Mouse (Mus musculus): ENCODE measurements around the gene Ccdc13. TPM values are rescaled to one million over a fixed set of nuclear protein-coding genes. Genes with fewer than 3 reads are reported as not detected.
A peak's percentile ranks its signal among the peaks of the same experiment; 100 is the strongest.

Gene Ccdc13
- polyA plus RNA-seq, 1 experiment from 2014 or later = 0.08 TPM

DNA sequence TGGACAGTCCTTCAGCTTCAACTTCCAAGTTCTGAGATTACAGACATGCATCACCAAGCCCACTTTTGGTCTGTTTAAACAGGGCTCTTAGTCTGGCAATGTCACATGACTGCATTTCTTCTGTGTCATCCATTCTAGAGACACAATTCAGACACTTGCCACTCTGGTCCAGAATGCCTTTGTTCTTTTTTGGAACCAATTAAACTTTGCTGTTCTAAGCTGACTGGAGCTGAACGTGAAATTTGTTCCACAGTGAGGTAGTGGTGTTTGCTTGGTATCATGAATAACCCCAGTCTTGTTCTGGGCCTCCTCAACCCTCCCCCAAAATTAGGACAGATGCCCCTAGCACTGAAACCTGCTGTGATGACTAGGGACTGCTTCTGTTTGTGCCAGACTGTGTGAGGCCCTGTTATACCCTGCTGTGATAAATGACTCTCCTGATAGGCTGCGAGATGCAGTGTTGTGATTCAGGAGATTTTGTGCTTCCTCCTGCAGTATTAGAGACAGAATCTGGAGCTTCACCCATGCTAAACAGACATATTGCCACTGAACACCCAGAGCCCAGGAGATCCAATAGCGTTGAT is 26.3 kb upstream of the Ccdc13 start:
- no peak for ATAC-seq (ENCODE audit: insufficient number of reproducible peaks, low FRiP score)
- Histone ChIP-seq H3K4me3 (no peak overlapping the region), H3K27me3 (replicated peaks) (no peaks in the 10 kb centered on the region), H3K36me3 (no peaks in the 10 kb centered on the region), H3K27ac (ENCODE audit: poor library complexity, severe bottlenecking) (no peak overlapping the region), H3K9ac (no peak overlapping the region), H3K9me3 (replicated peaks) (no peaks in the 10 kb centered on the region), H3K4me2 (no peak overlapping the region), H3K4me1 (replicated peaks) (0 out of 2 replicates have a peak, but pooled peaks cover 6% of the 10 kb centered on the region)
- 46% methylated on average over 3 of the region's 3 CpGs for WGBS

DNA sequence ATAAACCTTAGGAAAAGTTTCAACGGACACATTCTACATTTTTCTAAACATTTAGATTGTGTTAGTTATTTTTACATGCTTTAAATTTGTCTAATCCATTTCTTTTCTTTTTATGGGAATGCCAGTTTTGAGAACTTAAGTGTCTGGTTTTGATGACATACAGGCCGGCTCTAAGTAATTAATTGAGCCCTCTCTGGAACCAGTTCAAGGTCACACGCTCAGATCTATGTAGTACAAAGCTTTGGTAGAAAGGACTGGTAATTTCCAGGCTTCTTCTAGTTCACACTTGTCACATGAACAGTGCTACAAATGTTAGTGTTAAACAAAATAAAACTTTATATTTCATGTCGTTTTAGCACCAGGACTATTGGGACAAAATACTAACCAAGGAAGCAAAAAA is 25.6 kb upstream of the Ccdc13 start:
- Histone ChIP-seq H3K27me3 (replicated peaks) (no peaks in the 10 kb centered on the region), H3K36me3 (no peaks in the 10 kb centered on the region), H3K9me3 (replicated peaks) (no peaks in the 10 kb centered on the region), H3K4me3 (no peak overlapping the region), H3K9ac (no peak overlapping the region), H3K27ac (ENCODE audit: poor library complexity, severe bottlenecking) (no peak overlapping the region), H3K4me2 (no peak overlapping the region), H3K4me1 (replicated peaks) (0 out of 2 replicates have a peak, but pooled peaks cover 6% of the 10 kb centered on the region)
- no peak for ATAC-seq (ENCODE audit: insufficient number of reproducible peaks, low FRiP score)
- WGBS = 65% methylated on average over 4 of the region's 4 CpGs

DNA sequence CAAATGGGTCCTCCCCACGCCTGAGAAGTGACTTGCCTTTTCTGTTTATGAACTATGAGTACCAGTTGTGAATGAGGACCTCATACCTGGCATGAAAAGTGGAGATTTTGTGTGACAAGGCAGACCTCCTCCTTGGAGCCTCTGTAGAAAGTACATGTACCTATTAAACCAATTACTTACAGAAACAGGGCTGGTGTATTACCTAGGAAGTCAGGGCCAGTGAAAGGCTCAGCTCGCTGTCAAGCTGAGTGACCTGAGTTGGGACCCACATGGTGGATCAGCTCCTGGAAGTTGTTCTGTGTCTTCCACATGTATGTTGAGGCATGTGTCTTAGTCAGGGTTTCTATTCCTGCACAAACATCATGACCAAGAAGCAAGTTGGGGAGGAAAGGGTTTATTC is 21.7 kb upstream of the Ccdc13 start:
- WGBS = 85% methylated on average over 2 of the region's 2 CpGs

DNA sequence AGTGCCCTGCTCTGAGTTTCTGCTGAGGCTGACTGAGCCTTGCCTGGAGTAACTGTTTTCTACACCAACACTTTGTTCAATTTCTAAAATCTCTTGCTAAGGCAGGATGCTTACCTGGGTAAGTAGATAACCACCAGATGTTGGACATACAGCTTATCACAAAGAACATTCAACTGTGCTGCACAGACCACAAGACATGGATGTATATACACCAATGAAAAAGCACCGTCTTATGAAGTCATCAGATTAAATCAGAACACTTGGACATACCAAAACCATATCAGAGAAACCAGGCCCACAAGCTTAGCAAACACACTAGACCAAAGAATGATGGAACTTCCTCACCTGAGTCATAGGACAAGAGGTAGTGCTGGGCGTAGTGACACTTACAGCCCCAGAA is 20.1 kb upstream of the Ccdc13 start:
- no peak overlapping the region for H3K27ac ChIP-seq (ENCODE audit: poor library complexity, severe bottlenecking)
- 87% methylated on average over 2 of the region's 2 CpGs for WGBS
- H3K9ac ChIP-seq = no peak overlapping the region
- peaks cover 4% of the 10 kb centered on the region; the same call in 1 of the 2 replicates for H3K36me3 ChIP-seq
- ATAC-seq (ENCODE audit: insufficient number of reproducible peaks, low FRiP score) = no peak
- no peak overlapping the region for H3K4me3 ChIP-seq
- no peaks in the 10 kb centered on the region for H3K9me3 ChIP-seq (replicated peaks)
- H3K4me2 ChIP-seq = no peak overlapping the region
- 0 out of 2 replicates have a peak, but pooled peaks cover 4% of the 10 kb centered on the region for H3K4me1 ChIP-seq (replicated peaks)
- H3K27me3 ChIP-seq (replicated peaks) = no peaks in the 10 kb centered on the region

More for the DNA sequence above, 21.7 kb upstream of the Ccdc13 start:
- no peak overlapping the region for H3K4me3 ChIP-seq
- peaks cover 4% of the 10 kb centered on the region; the same call in 1 of the 2 replicates for H3K36me3 ChIP-seq
- no peak overlapping the region for H3K4me2 ChIP-seq
- H3K27ac ChIP-seq (ENCODE audit: poor library complexity, severe bottlenecking) = no peak overlapping the region
- no peak overlapping the region for H3K9ac ChIP-seq
- no peaks in the 10 kb centered on the region for H3K9me3 ChIP-seq (replicated peaks)
- no peaks in the 10 kb centered on the region for H3K27me3 ChIP-seq (replicated peaks)
- no peak for ATAC-seq (ENCODE audit: insufficient number of reproducible peaks, low FRiP score)
- 0 out of 2 replicates have a peak, but pooled peaks cover 10% of the 10 kb centered on the region for H3K4me1 ChIP-seq (replicated peaks)

DNA sequence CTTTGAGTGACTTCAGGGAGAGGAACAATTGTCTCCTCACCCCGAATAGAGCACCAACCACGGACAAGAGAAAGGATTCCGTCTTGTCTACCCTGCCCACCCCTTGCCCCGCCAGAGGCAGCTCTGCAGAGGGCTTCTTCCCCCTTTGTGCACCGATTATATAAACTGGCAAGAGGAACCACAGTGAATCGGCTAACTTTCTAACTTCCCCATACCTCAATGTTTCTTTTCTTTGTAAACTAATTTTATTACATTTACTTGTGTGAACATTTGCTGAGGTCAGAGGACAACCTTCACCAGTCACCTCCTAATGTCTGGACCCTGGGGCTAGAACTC is 18.9 kb upstream of the Ccdc13 start, which contains the start of gene Higd1a:
Higd1a (minus strand) TSS at position 210 of the 336 bp plus-strand sequence.
- H3K4me2 ChIP-seq = peak within 1 kb of the TSS; percentile 85
- no peaks in the 10 kb centered on the region for H3K27me3 ChIP-seq (replicated peaks)
- H3K9me3 ChIP-seq (replicated peaks) = no peaks in the 10 kb centered on the region
- peak within 1 kb of the TSS; percentile 76 for H3K4me3 ChIP-seq
- H3K9ac ChIP-seq = peak within 1 kb of the TSS; percentile 90
- 19% methylated on average over 6 of the region's 6 CpGs for WGBS
- ATAC-seq (ENCODE audit: insufficient number of reproducible peaks, low FRiP score) = no peak
- peak within 1 kb of the TSS; percentile 98 for H3K27ac ChIP-seq (ENCODE audit: poor library complexity, severe bottlenecking)
- H3K4me1 ChIP-seq (replicated peaks) = 0 out of 2 replicates have a peak, but pooled peaks cover 4% of the 10 kb centered on the region
- H3K36me3 ChIP-seq = peaks cover 11% of the 10 kb centered on the region

DNA sequence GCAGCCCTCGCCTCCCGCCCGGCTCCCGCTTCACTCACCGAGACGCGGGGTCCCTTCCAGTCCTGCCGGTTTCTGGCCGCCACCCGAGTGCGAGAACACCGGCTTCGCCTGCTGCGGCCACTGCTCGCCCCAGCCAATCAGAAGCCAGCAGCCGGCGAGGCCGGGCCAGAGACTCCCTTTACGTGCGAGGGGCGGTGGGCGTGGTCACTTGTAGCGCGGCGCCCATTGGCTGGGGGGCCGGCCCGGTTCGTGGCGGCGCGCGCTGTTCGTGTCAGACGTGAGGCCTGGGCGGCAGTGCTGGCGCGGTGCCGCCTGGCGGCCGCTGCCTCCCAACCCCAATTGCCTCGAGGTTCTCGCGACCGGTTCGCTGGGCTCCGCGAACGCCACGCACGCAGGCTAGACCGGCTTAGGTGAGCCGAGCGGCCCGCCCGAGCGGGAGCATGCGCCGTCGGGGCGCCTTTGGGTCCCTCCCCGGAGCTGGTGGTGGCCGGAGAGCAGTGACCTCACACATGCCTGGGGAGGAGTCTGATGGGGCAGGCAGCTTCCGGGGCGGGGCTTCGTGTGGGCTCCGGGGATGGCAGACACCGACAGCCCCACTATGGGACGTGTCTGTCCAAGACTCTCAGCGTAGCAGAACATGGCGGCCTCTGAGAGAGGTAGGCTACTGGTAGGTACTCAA is 18.4 kb upstream of the Ccdc13 start:
- Histone ChIP-seq H3K4me3 (peak overlapping the region; percentile 76), H3K4me2 (peak overlapping the region; percentile 85), H3K27me3 (replicated peaks) (no peaks in the 10 kb centered on the region), H3K36me3 (peaks cover 11% of the 10 kb centered on the region), H3K9ac (peak overlapping the region; percentile 90), H3K4me1 (replicated peaks) (0 out of 2 replicates have a peak, but pooled peaks cover 4% of the 10 kb centered on the region), H3K27ac (ENCODE audit: poor library complexity, severe bottlenecking) (peak overlapping the region; percentile 98), H3K9me3 (replicated peaks) (no peaks in the 10 kb centered on the region)
- WGBS = under 1% methylated on average over 70 of the region's 70 CpGs
- peak; percentile 99 for ATAC-seq (ENCODE audit: insufficient number of reproducible peaks, low FRiP score)

DNA sequence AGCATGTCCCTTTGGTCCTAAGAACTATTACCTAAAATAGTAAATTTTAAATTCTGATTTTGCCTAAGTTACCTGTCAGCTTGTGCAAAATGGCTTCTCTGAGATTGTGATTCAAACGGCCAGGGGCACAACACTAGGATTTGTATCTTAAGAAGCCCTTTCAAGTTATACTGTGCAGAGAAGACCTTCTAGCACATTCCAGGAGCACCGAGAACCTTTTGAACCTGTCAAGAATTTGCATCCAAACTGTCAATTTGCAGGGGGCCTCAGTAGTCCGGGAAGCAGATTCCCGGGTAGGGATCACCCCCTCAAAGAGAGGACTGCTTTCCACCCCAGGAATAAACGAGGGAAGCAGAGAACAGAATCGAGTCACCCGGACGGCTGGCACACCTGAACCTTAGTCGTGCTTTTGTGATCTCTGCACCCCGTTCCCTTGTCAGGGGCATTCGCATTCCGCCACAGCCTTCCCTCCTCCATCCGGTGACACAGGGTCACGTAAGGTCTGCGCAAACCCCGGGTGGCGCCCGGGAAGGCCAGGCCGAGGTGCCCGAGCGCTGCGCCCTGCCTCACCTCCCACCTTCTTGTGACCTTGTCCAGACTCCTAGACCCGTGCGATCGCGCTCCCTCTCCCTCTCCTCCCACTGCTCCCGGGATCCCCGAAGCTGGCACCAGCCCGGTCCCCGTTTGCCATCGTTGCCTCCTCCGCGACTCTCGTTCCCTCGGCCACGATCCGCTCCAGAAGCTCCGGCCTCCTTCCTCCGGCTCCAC is 17.6 kb upstream of the Ccdc13 start:
- ATAC-seq (ENCODE audit: insufficient number of reproducible peaks, low FRiP score) = peak; percentile 38
- no peaks in the 10 kb centered on the region for H3K27me3 ChIP-seq (replicated peaks)
- 0 out of 2 replicates have a peak, but pooled peaks cover 4% of the 10 kb centered on the region for H3K4me1 ChIP-seq (replicated peaks)
- H3K9me3 ChIP-seq (replicated peaks) = no peaks in the 10 kb centered on the region
- peak overlapping the region; percentile 85 for H3K4me2 ChIP-seq
- H3K4me3 ChIP-seq = peak overlapping the region; percentile 76
- H3K36me3 ChIP-seq = peaks cover 17% of the 10 kb centered on the region
- WGBS = under 1% methylated on average over 38 of the region's 39 CpGs
- peak overlapping the region; percentile 90 for H3K9ac ChIP-seq
- peak overlapping the region; percentile 98 for H3K27ac ChIP-seq (ENCODE audit: poor library complexity, severe bottlenecking)

DNA sequence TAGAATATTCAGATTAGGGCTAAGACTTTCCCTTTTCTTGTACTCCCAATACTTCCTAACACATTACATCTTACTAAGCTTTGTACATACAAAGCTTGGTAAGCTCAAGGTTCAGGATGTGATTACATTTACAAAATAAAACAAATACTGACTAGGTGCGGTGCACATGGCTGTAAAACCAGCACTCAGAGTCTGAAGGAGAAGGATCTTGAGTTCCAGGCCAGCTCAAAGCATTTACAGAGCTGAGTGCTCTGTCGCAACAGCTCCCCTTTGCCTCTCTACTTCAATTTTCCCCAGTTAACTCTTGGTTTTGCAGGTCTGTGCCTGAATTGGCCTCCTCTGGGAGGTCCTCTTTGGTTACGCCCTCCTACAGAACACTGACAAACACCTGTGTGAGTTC is 15.0 kb upstream of the Ccdc13 start:
- Histone ChIP-seq H3K4me3 (no peak overlapping the region), H3K36me3 (peaks cover 36% of the 10 kb centered on the region), H3K9ac (no peak overlapping the region), H3K4me1 (replicated peaks) (0 out of 2 replicates have a peak, but pooled peaks cover 4% of the 10 kb centered on the region), H3K9me3 (replicated peaks) (no peaks in the 10 kb centered on the region), H3K4me2 (no peak overlapping the region), H3K27me3 (replicated peaks) (no peaks in the 10 kb centered on the region), H3K27ac (ENCODE audit: poor library complexity, severe bottlenecking) (no peak overlapping the region)
- 94% methylated on average over 3 of the region's 3 CpGs for WGBS
- no peak for ATAC-seq (ENCODE audit: insufficient number of reproducible peaks, low FRiP score)

DNA sequence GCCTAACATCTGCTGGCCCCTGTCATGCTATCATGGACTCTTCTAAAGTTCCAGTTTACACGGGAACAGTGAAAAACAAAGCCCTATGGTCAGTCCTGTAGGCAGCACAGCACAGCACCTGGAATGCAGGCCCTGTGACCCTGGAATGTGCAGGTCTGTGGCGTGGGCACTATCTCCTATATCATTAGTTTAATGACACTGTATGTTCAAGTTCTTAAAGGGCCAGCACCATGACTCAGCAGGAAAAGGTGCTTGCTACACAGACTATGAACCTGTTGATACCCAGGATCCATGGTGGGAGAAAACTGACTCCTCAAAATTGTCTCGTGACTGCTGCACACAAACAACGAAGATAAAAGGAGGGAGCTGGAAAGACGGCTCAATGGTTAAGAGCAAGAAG is 8.6 kb upstream of the Ccdc13 start:
- H3K9ac ChIP-seq = no peak overlapping the region
- H3K36me3 ChIP-seq = peaks cover 41% of the 10 kb centered on the region
- no peak overlapping the region for H3K4me2 ChIP-seq
- H3K27me3 ChIP-seq (replicated peaks) = no peaks in the 10 kb centered on the region
- 69% methylated on average over 5 of the region's 5 CpGs for WGBS
- ATAC-seq (ENCODE audit: insufficient number of reproducible peaks, low FRiP score) = no peak
- H3K4me1 ChIP-seq (replicated peaks) = no peaks in the 10 kb centered on the region
- H3K4me3 ChIP-seq = no peak overlapping the region
- peaks cover 5% of the 10 kb centered on the region; the same call in 1 of the 2 replicates for H3K9me3 ChIP-seq (replicated peaks)
- no peak overlapping the region for H3K27ac ChIP-seq (ENCODE audit: poor library complexity, severe bottlenecking)

DNA sequence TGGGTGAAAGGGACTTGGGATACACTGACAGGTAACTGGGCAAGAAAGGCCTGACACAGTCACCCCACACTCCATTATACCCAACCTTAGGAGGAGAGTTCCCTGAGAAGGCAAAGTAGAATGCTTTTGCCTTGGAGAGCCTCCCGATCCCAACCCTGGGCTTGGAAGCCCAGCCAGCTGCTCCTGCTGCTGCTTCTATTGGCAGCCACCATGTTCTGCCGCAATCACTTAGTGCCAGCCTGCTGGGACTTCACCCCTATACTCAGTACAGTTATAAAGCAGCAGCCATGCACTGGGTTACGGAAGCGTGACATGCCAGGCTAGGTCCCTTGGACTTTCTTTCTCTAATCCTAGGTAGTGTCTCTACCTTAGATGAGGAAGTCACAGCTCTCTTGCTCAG is 7.9 kb upstream of the Ccdc13 start:
- Histone ChIP-seq H3K27me3 (replicated peaks) (no peaks in the 10 kb centered on the region), H3K27ac (ENCODE audit: poor library complexity, severe bottlenecking) (no peak overlapping the region), H3K9ac (no peak overlapping the region), H3K4me3 (no peak overlapping the region), H3K9me3 (replicated peaks) (peaks cover 5% of the 10 kb centered on the region; the same call in 1 of the 2 replicates), H3K4me2 (no peak overlapping the region), H3K4me1 (replicated peaks) (no peaks in the 10 kb centered on the region), H3K36me3 (peaks cover 39% of the 10 kb centered on the region)
- 89% methylated on average over 4 of the region's 4 CpGs for WGBS
- no peak for ATAC-seq (ENCODE audit: insufficient number of reproducible peaks, low FRiP score)

DNA sequence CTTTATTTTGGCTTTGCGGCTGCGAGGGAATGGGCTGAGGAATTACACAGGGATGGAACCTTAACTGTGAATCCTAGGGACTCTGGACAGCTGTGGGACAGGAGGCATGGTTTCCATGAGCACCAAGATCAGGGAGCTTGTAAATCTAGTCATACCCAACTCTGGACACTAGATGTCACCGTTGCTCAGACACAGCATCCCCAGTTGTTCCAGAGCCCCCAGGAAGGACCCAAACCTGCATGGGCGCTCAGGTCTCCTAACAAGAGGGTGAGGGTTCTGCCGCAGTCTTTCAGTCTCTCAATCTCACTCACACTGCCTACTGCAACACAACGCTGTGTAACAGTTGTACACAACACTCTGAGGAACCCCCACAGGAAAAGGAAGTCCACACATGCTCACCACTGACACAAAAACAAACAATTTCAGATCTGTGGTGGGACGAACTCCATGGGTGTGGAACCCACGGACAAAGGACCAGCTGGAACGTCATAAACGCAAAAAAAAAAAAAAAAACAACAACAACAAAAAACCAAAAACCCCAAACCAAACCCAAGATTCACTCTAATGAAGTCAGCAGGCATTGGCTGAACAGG is 7.4 kb upstream of the Ccdc13 start:
- H3K4me1 ChIP-seq (replicated peaks) = no peaks in the 10 kb centered on the region
- no peak for ATAC-seq (ENCODE audit: insufficient number of reproducible peaks, low FRiP score)
- H3K27ac ChIP-seq (ENCODE audit: poor library complexity, severe bottlenecking) = no peak overlapping the region
- H3K4me2 ChIP-seq = no peak overlapping the region
- H3K4me3 ChIP-seq = no peak overlapping the region
- 0 out of 2 replicates have a peak, but pooled peaks cover 3% of the 10 kb centered on the region for H3K27me3 ChIP-seq (replicated peaks)
- H3K9me3 ChIP-seq (replicated peaks) = peaks cover 5% of the 10 kb centered on the region; the same call in 1 of the 2 replicates
- 41% methylated on average over 10 of the region's 10 CpGs for WGBS
- peaks cover 34% of the 10 kb centered on the region for H3K36me3 ChIP-seq
- no peak overlapping the region for H3K9ac ChIP-seq

All from heart, embryonic 12.5 days (tissue).